Mouse (Mus musculus): ENCODE results near the gene Ssrp1. TPM values are rescaled to one million over a fixed set of nuclear protein-coding genes. Genes with fewer than 3 reads are reported as not detected.

The Ssrp1 gene
- total and polyA plus RNA-seq, 3 experiments = 239 to 875 (median 420) TPM

DNA sequence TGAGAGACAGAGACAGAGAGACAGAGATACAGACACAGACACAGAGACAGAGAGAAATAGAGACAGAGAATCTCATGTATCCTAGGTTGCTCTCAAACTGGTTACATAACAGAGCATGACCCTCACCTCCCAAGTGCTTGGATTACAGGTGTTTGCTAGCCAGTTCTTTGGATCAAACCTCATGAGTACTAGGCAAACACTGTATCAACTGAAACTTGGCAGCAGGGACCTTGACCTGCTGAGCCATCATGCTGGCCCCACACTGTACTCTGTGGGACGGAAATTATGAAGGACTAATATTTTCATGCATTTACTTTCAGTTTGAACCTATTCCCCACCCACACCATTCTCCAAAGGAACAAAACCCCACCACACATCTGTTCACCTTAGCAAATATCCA is 56.3 kb downstream of the Ssrp1 start:
- H3K9ac ChIP-seq (ENCODE audit: control insufficient read depth, low read depth, low read length, poor library complexity, severe bottlenecking) = no peak overlapping the region
- H3K4me1 ChIP-seq (ENCODE audit: control insufficient read depth in 1 of 2, insufficient read depth in 2 of 2, low read length in 2 of 2) = no peaks in the 10 kb centered on the region
- H3K79me2 ChIP-seq (ENCODE audit: control insufficient read depth, insufficient read depth, low read length, poor library complexity) = no peaks in the 10 kb centered on the region
- no peak for TF ChIP-seq ZKSCAN1 (IDR thresholded peaks at IDR 0.05; ENCODE audit: low read depth, low read length)
- no peak for TF ChIP-seq TAL1 (IDR thresholded peaks at IDR 0.05; ENCODE audit: low read length)
- H3K9me3 ChIP-seq (replicated peaks; ENCODE audit: insufficient read depth, low read length) = no peaks in the 10 kb centered on the region
- no peaks in the 10 kb centered on the region for H3K36me3 ChIP-seq (ENCODE audit: control insufficient read depth in 1 of 2, insufficient read depth in 2 of 2, low read length in 2 of 2)
- H3K27me3 ChIP-seq (ENCODE audit: control insufficient read depth in 1 of 2, insufficient read depth in 2 of 2, low read length in 2 of 2) = no peaks in the 10 kb centered on the region; a peak in 1 of 4 replicates
- H3K27ac ChIP-seq (ENCODE audit: control insufficient read depth, low read depth, low read length) = no peak overlapping the region
- no peak overlapping the region for H3K4me3 ChIP-seq (ENCODE audit: control insufficient read depth in 1 of 2, insufficient read depth in 1 of 2, low read depth in 2 of 2, low read length in 2 of 2)
- DNase-seq (ENCODE audit: low read depth, low spot score) = no peak

DNA sequence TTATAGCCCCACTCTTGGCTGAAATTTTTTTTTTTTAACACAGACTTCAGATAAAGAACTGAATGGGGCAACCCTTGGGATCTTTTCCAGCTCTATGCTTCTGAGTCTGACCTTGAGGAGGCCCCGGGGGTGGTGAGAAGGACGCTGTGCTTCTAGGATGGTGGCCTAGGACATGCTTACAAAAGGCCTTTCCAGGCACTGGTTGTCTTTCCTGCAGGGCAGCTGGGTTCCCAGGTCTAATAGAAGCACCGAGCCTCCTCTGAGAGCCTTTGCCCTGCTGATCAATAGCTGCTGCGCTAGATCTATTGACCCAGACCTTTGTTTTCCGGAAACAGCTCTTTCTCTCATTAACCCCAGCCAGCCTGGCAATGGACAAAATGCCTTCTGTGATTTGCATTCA is 58.9 kb downstream of the Ssrp1 start:
- TF ChIP-seq MYB (IDR thresholded peaks at IDR 0.05; ENCODE audit: low read depth, low read length) (no peak), SMC3 (IDR thresholded peaks at IDR 0.05; ENCODE audit: low read depth, low read length) (no peak), MAFK (IDR thresholded peaks at IDR 0.05; ENCODE audit: borderline replicate concordance, low read depth, low read length) (no peak), TAL1 (IDR thresholded peaks at IDR 0.05; ENCODE audit: low read length) (no peak), MYC (IDR thresholded peaks at IDR 0.05; ENCODE audit: low read depth, low read length) (no peak), SIN3A (IDR thresholded peaks at IDR 0.05; ENCODE audit: low read length) (no peak), MAZ (IDR thresholded peaks at IDR 0.05; ENCODE audit: low read depth, low read length) (no peak), POLR2A (IDR thresholded peaks at IDR 0.05; ENCODE audit: control insufficient read depth in 1 of 2, insufficient read depth in 1 of 2, low read depth in 1 of 2, low read length in 2 of 2, poor library complexity in 1 of 2) (no peak), RAD21 (IDR thresholded peaks at IDR 0.05; ENCODE audit: low read depth, low read length) (no peak), UBTF (IDR thresholded peaks at IDR 0.05; ENCODE audit: borderline replicate concordance, insufficient read depth, low read depth, low read length) (no peak), ELF1 (IDR thresholded peaks at IDR 0.05; ENCODE audit: low read depth, low read length) (no peak), CHD2 (IDR thresholded peaks at IDR 0.05; ENCODE audit: low read length) (no peak), GATA1 (IDR thresholded peaks at IDR 0.05; ENCODE audit: low read depth, low read length) (no peak), KAT2A (conservative IDR thresholded peaks at IDR 0.05; ENCODE audit: low read depth, low read length) (no peak)
- Histone ChIP-seq H3K27ac (ENCODE audit: control insufficient read depth, low read depth, low read length) (no peak overlapping the region), H3K79me2 (ENCODE audit: control insufficient read depth, insufficient read depth, low read length, poor library complexity) (no peaks in the 10 kb centered on the region), H3K27me3 (ENCODE audit: control insufficient read depth in 1 of 2, insufficient read depth in 2 of 2, low read length in 2 of 2) (no peaks in the 10 kb centered on the region; a peak in 1 of 4 replicates), H3K36me3 (ENCODE audit: control insufficient read depth in 1 of 2, insufficient read depth in 2 of 2, low read length in 2 of 2) (no peaks in the 10 kb centered on the region), H3K9me3 (replicated peaks; ENCODE audit: insufficient read depth, low read length) (no peaks in the 10 kb centered on the region), H3K9ac (ENCODE audit: control insufficient read depth, low read depth, low read length, poor library complexity, severe bottlenecking) (no peak overlapping the region), H3K4me3 (ENCODE audit: control insufficient read depth in 1 of 2, insufficient read depth in 1 of 2, low read depth in 2 of 2, low read length in 2 of 2) (no peak overlapping the region), H3K4me1 (ENCODE audit: control insufficient read depth in 1 of 2, insufficient read depth in 2 of 2, low read length in 2 of 2) (peaks cover 0 to 4% of the 10 kb centered on the region in 2 experiments; a peak in 1 of 4 replicates)
- no peak for DNase-seq (ENCODE audit: low read depth, low spot score)

Other genes with a start within 250 kb of the Ssrp1 start
- 8.8 and 17.5 TPM in 2 replicates for gene Ube2l6, start 238.4 kb upstream of the Ssrp1 start, total RNA-seq (2012; rRNA removed)
- 10 to 100 TPM in 1 of 2 experiments, not detected in 1; 37.0 TPM for gene Ube2l6, start 238.4 kb upstream of the Ssrp1 start, polyA plus RNA-seq (2012; ENCODE audit: insufficient read depth in 1 of 2, insufficient read length in 2 of 2, low read depth in 1 of 2, low replicate concordance in 2 of 2, missing spikeins in 1 of 2)
- not detected in 2 replicates for gene Smtnl1, start 214.6 kb upstream of the Ssrp1 start, total RNA-seq (2012; rRNA removed)
- gene Smtnl1, start 214.6 kb upstream of the Ssrp1 start, polyA plus RNA-seq (2012; ENCODE audit: insufficient read depth in 1 of 2, insufficient read length in 2 of 2, low read depth in 1 of 2, low replicate concordance in 2 of 2, missing spikeins in 1 of 2) = not detected
- gene Timm10, start 210.2 kb upstream of the Ssrp1 start, total RNA-seq (2012; rRNA removed) = 165 and 193 TPM in 2 replicates
- 100 to 1,000 TPM in 1 of 2 experiments, not detected in 1; 129 TPM for gene Timm10, start 210.2 kb upstream of the Ssrp1 start, polyA plus RNA-seq (2012; ENCODE audit: insufficient read depth in 1 of 2, insufficient read length in 2 of 2, low read depth in 1 of 2, low replicate concordance in 2 of 2, missing spikeins in 1 of 2)
- 93.3 and 131 TPM in 2 replicates for gene Slc43a1, start 198.4 kb upstream of the Ssrp1 start, total RNA-seq (2012; rRNA removed)
- gene Slc43a1, start 198.4 kb upstream of the Ssrp1 start, polyA plus RNA-seq (2012; ENCODE audit: insufficient read depth in 1 of 2, insufficient read length in 2 of 2, low read depth in 1 of 2, low replicate concordance in 2 of 2, missing spikeins in 1 of 2) = 100 to 1,000 TPM in 1 of 2 experiments, 10 to 100 TPM in 1; 69.8 to 108 TPM
- gene Rtn4rl2, start 150.5 kb upstream of the Ssrp1 start, total RNA-seq (2012; rRNA removed) = 0.12 TPM in 1 of 2 replicates, not detected in the other
- 1 to 10 TPM in 1 of 2 experiments, not detected in 1; 1.1 TPM for gene Rtn4rl2, start 150.5 kb upstream of the Ssrp1 start, polyA plus RNA-seq (2012; ENCODE audit: insufficient read depth in 1 of 2, insufficient read length in 2 of 2, low read depth in 1 of 2, low replicate concordance in 2 of 2, missing spikeins in 1 of 2)
- gene Slc43a3, start 100.7 kb upstream of the Ssrp1 start, total RNA-seq (2012; rRNA removed) = 82.5 and 91.5 TPM in 2 replicates
- gene Slc43a3, start 100.7 kb upstream of the Ssrp1 start, polyA plus RNA-seq (2012; ENCODE audit: insufficient read depth in 1 of 2, insufficient read length in 2 of 2, low read depth in 1 of 2, low replicate concordance in 2 of 2, missing spikeins in 1 of 2) = 10 to 100 TPM in 1 of 2 experiments, not detected in 1; 90.6 TPM
- 0.42 TPM in 1 of 2 replicates, not detected in the other for gene Prg2, start 56.8 kb upstream of the Ssrp1 start, total RNA-seq (2012; rRNA removed)
- under 1 TPM in 1 of 2 experiments, not detected in 1; 0.17 TPM for gene Prg2, start 56.8 kb upstream of the Ssrp1 start, polyA plus RNA-seq (2012; ENCODE audit: insufficient read depth in 1 of 2, insufficient read length in 2 of 2, low read depth in 1 of 2, low replicate concordance in 2 of 2, missing spikeins in 1 of 2)
- gene Prg3, start 49.0 kb upstream of the Ssrp1 start, total RNA-seq (2012; rRNA removed) = not detected in 2 replicates
- not detected for gene Prg3, start 49.0 kb upstream of the Ssrp1 start, polyA plus RNA-seq (2012; ENCODE audit: insufficient read depth in 1 of 2, insufficient read length in 2 of 2, low read depth in 1 of 2, low replicate concordance in 2 of 2, missing spikeins in 1 of 2)
- gene P2rx3, start 228 bp downstream of the Ssrp1 start, total RNA-seq (2012; rRNA removed) = 0.26 TPM in 1 of 2 replicates, not detected in the other
- under 1 TPM in 1 of 2 experiments, not detected in 1; 0.36 TPM for gene P2rx3, start 228 bp downstream of the Ssrp1 start, polyA plus RNA-seq (2012; ENCODE audit: insufficient read depth in 1 of 2, insufficient read length in 2 of 2, low read depth in 1 of 2, low replicate concordance in 2 of 2, missing spikeins in 1 of 2)
- gene Tnks1bp1, start 10.8 kb downstream of the Ssrp1 start, total RNA-seq (2012; rRNA removed) = 5.5 and 5.9 TPM in 2 replicates
- 1 to 10 TPM in 1 of 2 experiments, not detected in 1; 9.9 TPM for gene Tnks1bp1, start 10.8 kb downstream of the Ssrp1 start, polyA plus RNA-seq (2012; ENCODE audit: insufficient read depth in 1 of 2, insufficient read length in 2 of 2, low read depth in 1 of 2, low replicate concordance in 2 of 2, missing spikeins in 1 of 2)
- gene Aplnr, start 99.0 kb downstream of the Ssrp1 start, total RNA-seq (2012; rRNA removed) = not detected in 2 replicates
- gene Aplnr, start 99.0 kb downstream of the Ssrp1 start, polyA plus RNA-seq (2012; ENCODE audit: insufficient read depth in 1 of 2, insufficient read length in 2 of 2, low read depth in 1 of 2, low replicate concordance in 2 of 2, missing spikeins in 1 of 2) = not detected
- not detected in 2 replicates for gene Lrrc55, start 160.0 kb downstream of the Ssrp1 start, total RNA-seq (2012; rRNA removed)
- not detected for gene Lrrc55, start 160.0 kb downstream of the Ssrp1 start, polyA plus RNA-seq (2012; ENCODE audit: insufficient read depth in 1 of 2, insufficient read length in 2 of 2, low read depth in 1 of 2, low replicate concordance in 2 of 2, missing spikeins in 1 of 2)